Mouse (Mus musculus) cerebellum, postnatal 25 days (tissue): ENCODE data around the gene Kcnc3.

Experiments used
- DNase-seq, 2 experiments: peaks; one replicate each; pipeline ENCODE4 v3.0.0; 2021; ENCODE audit warnings: mixed read lengths in 2 of 2

Kcnc3 gene

GRCm38 (mm10) chr7:44571811-44572210, 18.7 kb upstream of the Kcnc3 start:
- DNase-seq, result no peak

GRCm38 (mm10) chr7:44572213-44572701, 18.2 kb upstream of the Kcnc3 start, which contains the start of gene Napsa:
TSS of gene Napsa (plus strand) at chr7:44572380.
- DNase-seq, result no peak

GRCm38 (mm10) chr7:44572956-44573484, 17.4 kb upstream of the Kcnc3 start:
- DNase-seq, result no peak

- no peak for DNase-seq
Measured at GRCm38 (mm10) chr7:44576333-44576844, 14.1 kb upstream of the Kcnc3 start.

GRCm38 (mm10) chr7:44581637-44582036, 8.8 kb upstream of the Kcnc3 start:
- DNase-seq, result no peak

GRCm38 (mm10) chr7:44582709-44583108, 7.8 kb upstream of the Kcnc3 start:
- DNase-seq, result no peak

GRCm38 (mm10) chr7:44583146-44583545, 7.3 kb upstream of the Kcnc3 start:
- DNase-seq, result no peak

GRCm38 (mm10) chr7:44584265-44584804, 6.1 kb upstream of the Kcnc3 start:
- no peak for DNase-seq

- peak in 1 of 2 experiments; percentile 17 for DNase-seq
Measured at GRCm38 (mm10) chr7:44584921-44585320, 5.5 kb upstream of the Kcnc3 start.

- DNase-seq, result peak in 1 of 2 experiments; percentile 10
Measured at GRCm38 (mm10) chr7:44585606-44586005, 4.9 kb upstream of the Kcnc3 start.

- DNase-seq, result peak; percentile 85 to 88
Measured at GRCm38 (mm10) chr7:44586518-44586917, 3.9 kb upstream of the Kcnc3 start.

- peak; percentile 91 to 93 for DNase-seq
Measured at GRCm38 (mm10) chr7:44586930-44587329, 3.5 kb upstream of the Kcnc3 start.

GRCm38 (mm10) chr7:44587676-44588075, 2.8 kb upstream of the Kcnc3 start:
- peak; percentile 8 to 20 for DNase-seq

- peak; percentile 58 to 65 for DNase-seq
Measured at GRCm38 (mm10) chr7:44588338-44588737, 2.1 kb upstream of the Kcnc3 start.

GRCm38 (mm10) chr7:44589149-44589548, 1.3 kb upstream of the Kcnc3 start:
- peak; percentile 95 to 97 for DNase-seq

- DNase-seq, result peak; percentile 47 to 58
Measured at GRCm38 (mm10) chr7:44589946-44590345, 518 bp upstream of the Kcnc3 start.

GRCm38 (mm10) chr7:44591348-44592116, 1.1 kb downstream of the Kcnc3 start:
- DNase-seq, result peak; percentile 69 to 76

GRCm38 (mm10) chr7:44593051-44593450, 2.6 kb downstream of the Kcnc3 start:
- DNase-seq, result peak; percentile 52 to 77

- DNase-seq, result peak; percentile 98 to 99
Measured at GRCm38 (mm10) chr7:44593775-44594174, 3.3 kb downstream of the Kcnc3 start.

- DNase-seq, result peak; percentile 85 to 90
Measured at GRCm38 (mm10) chr7:44594291-44594690, 3.8 kb downstream of the Kcnc3 start.

GRCm38 (mm10) chr7:44595131-44595561, 4.7 kb downstream of the Kcnc3 start:
- peak; percentile 48 to 55 for DNase-seq

GRCm38 (mm10) chr7:44596051-44596450, 5.6 kb downstream of the Kcnc3 start:
- no peak for DNase-seq

- DNase-seq, result peak; percentile 40 to 46
Measured at GRCm38 (mm10) chr7:44596996-44597538, 6.6 kb downstream of the Kcnc3 start.
